Mouse (Mus musculus) heart, adult 2 months (tissue): ENCODE measurements at regions not wholly inside any gene's neighbourhood (a gene's known extent, or its start where the extent isn't known, plus 50 kb on each side); places are given as distances from the start of the nearest gene placed in this dataset.

ENCODE experiments used
- CTCF ChIP-seq: fragments of 200-600 bp; IDR thresholded peaks from 2 replicates; pipeline ENCODE4 v1.8.1; 2022; ENCODE audit warnings: antibody characterized with exemption, mild to moderate bottlenecking, moderate library complexity
- EP300 ChIP-seq: fragments of 200-500 bp; IDR thresholded peaks from 2 replicates; pipeline ENCODE4 v1.6.1; 2011; ENCODE audit warnings: low read depth, low read length, control low read depth; ENCODE audit not compliant: insufficient read depth
- POLR2A ChIP-seq: fragments of 200-500 bp; IDR thresholded peaks from 2 replicates; pipeline ENCODE4 v1.6.1; 2011; ENCODE audit warnings: mild to moderate bottlenecking, low read depth, low read length, control low read depth; ENCODE audit not compliant: insufficient read depth

GRCm38 (mm10) chr8:34465398-34465797, 353.9 kb upstream of the Gm10131 start:
- TF ChIP-seq CTCF: no peak
- no peak for TF ChIP-seq POLR2A
- TF ChIP-seq EP300: no peak
